In the genomic region with DNA sequence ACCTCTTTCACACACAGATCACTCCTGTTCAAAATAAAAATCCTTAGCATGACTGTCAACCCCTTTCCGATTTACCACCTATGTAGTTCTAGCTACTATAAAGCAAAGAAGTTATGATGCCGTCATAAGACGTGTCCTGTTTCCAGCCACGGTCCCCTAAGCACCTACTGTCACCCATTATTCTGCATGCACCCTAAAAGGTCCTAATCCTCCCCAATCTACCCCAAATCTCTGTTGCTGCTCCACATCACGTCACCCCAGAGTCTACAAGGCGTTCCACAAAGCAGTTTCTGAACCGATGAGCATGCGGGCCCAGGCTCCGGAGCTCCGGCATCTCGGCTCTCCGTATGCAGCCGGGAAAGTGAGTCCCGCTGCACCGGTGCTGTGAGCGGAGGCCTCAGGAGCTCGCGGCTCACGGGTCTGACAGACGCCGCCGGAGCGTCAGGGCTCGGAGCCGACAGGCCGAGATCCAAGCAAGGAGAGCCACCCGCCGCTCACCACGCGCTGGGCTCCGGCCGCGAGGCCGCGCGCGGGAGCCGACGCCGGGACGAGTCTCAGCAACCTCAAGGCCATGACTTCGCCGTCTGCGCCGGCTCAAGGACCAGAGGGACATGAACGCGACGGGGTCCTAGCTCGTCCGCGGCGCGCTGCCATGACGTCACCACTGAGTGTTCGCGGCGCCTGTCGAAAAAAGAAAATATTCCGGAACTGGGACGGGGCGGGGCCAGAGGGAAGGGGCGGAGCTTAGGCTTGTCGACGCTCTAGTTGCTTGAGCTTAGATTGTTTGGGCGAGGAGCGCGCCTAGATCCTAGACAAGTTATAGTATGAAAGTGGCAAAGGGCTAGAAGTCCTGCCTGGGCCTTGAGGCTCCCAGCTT, we compare ENCODE assay signal across 8 mouse cellular contexts. TPM values are rescaled to one million over a fixed set of nuclear protein-coding genes. Genes with fewer than 3 reads are reported as not detected.
DNase-seq lines count a peak whose midpoint lies in the region; ATAC-seq and TF ChIP-seq lines count a peak whose summit lies in the region.

A gene (minus strand): TSS at position 696 of the 877 bp plus-strand sequence.

- peak within 1 kb of the TSS; percentile 93 for H3K9ac ChIP-seq in hindbrain, postnatal 0 days (replicated peaks; ENCODE audit: low read length)

- no peaks in the 10 kb centered on the region for H3K9me3 ChIP-seq in hindbrain, postnatal 0 days (ENCODE audit: low read length)

- DNase-seq in ZHBTc4 (ENCODE audit: low read depth, low spot score): peak; percentile 96
- peak; percentile 96 for DNase-seq in gastrocnemius, adult 2 months
- peak; percentile 94 for DNase-seq in hindbrain, postnatal 0 days (ENCODE audit: low spot score)
- DNase-seq in left cerebral cortex, adult 2 months (ENCODE audit: extremely low spot score in 1 of 2, low spot score in 2 of 2): peak; percentile 90 to 93
- peak; percentile 91 to 94 for DNase-seq in right cerebral cortex, adult 2 months (ENCODE audit: low spot score in 2 of 2)
- DNase-seq in urinary bladder, postnatal 14 days (ENCODE audit: low spot score): peak; percentile 94

- intact Hi-C loops in gastrocnemius, adult 2 months (cut with DNase I): no loop called here
- intact Hi-C loops in left cerebral cortex, adult 2 months (cut with DNase I): loop anchor here (2.0 kb wide), 1 partner anchor 137 kb away; no protein-coding TSS in a partner anchor

- H3K27me3 ChIP-seq in hindbrain, postnatal 0 days (ENCODE audit: insufficient read depth, low read length): no peaks in the 10 kb centered on the region

- H3K36me3 ChIP-seq in hindbrain, postnatal 0 days (ENCODE audit: insufficient read depth, low read length): peaks cover 26% of the 10 kb centered on the region; the same call in 1 of the 2 replicates

- peaks cover 5% of the 10 kb centered on the region; the same call in 1 of the 2 replicates for H3K4me1 ChIP-seq in hindbrain, postnatal 0 days (ENCODE audit: insufficient read depth, low read length)

- WGBS in hindbrain, postnatal 0 days: under 1% methylated on average over 67 of the region's 67 CpGs

- peak; percentile 89 for ATAC-seq in common myeloid progenitor, adult 5-6 weeks (replicated peaks; ENCODE audit: low read depth, poor library complexity, severe bottlenecking)
- ATAC-seq in hindbrain, postnatal 0 days: peak; percentile 96
- peak; percentile 93 for ATAC-seq in megakaryocyte, adult 5-6 weeks (ENCODE audit: poor library complexity, severe bottlenecking)

- no peak for TF ChIP-seq CTCF in gastrocnemius, adult 2 months (IDR thresholded peaks at IDR 0.05)
- no peak for TF ChIP-seq CTCF in hindbrain, postnatal 0 days (IDR thresholded peaks at IDR 0.05; ENCODE audit: low read depth)
- no peak for TF ChIP-seq CTCF in left cerebral cortex, adult 2 months (IDR thresholded peaks at IDR 0.05)

- peak within 1 kb of the TSS; percentile 99 for H3K27ac ChIP-seq in gastrocnemius, adult 2 months
- peak within 1 kb of the TSS; percentile 72 for H3K27ac ChIP-seq in hindbrain, postnatal 0 days
- peak within 1 kb of the TSS; percentile 95 for H3K27ac ChIP-seq in left cerebral cortex, adult 2 months

- peak within 1 kb of the TSS; percentile 99 for H3K4me3 ChIP-seq in gastrocnemius, adult 2 months
- H3K4me3 ChIP-seq in hindbrain, postnatal 0 days (ENCODE audit: low read length): peak within 1 kb of the TSS; percentile 75
- H3K4me3 ChIP-seq in left cerebral cortex, adult 2 months: peak within 1 kb of the TSS; percentile 99

- peak within 1 kb of the TSS; percentile 97 for H3K4me2 ChIP-seq in hindbrain, postnatal 0 days (ENCODE audit: low read depth, low read length)

RNA-seq across cellular contexts. Expression of the gene that starts here (rescaled TPM):
- total RNA-seq in common myeloid progenitor, adult 5-6 weeks (2017): 93.3 and 103 TPM in 2 replicates
- 100 to 1,000 TPM; 416 to 545 TPM for total RNA-seq in gastrocnemius, adult 2 months (2021)
- 187 and 244 TPM in 2 replicates for total RNA-seq in hindbrain, postnatal 0 days (2014; rRNA removed)
- 373 and 388 TPM in 2 replicates for polyA plus RNA-seq in hindbrain, postnatal 0 days (2015; fragmentation: Nextera tagmentation; extraction: Ambion mirVana)
- 100 to 1,000 TPM; 223 to 229 TPM for total RNA-seq in left cerebral cortex, adult 2 months (2021)
- 112 TPM in 2 replicates for total RNA-seq in megakaryocyte, adult 5-6 weeks (2015)
- 72.1 and 76.6 TPM in 2 replicates for total RNA-seq in megakaryocyte, adult 5-6 weeks (2017)

Comparison
In these comparisons a context has a peak if more than half of its experiments do, and no peak if none do; other contexts are left out.
1. Peak in every context shown above with its lines: DNase-seq, ATAC-seq, H3K4me3 ChIP-seq and H3K27ac ChIP-seq.